Mouse (Mus musculus) lung, postnatal 36 days (tissue): ENCODE measurements around the gene Exog.
A peak's percentile ranks its signal among the peaks of the same experiment; 100 is the strongest.

Source experiments
- DNase-seq: peaks from one replicate; pipeline ENCODE4 v3.0.0; 2022; ENCODE audit warnings: mixed read lengths

Exog gene

GRCm38 (mm10) chr9:119444738-119445429, at the start of gene Exog:
Exog (plus strand) TSS chr9:119444943.
- DNase-seq = peak; percentile 98

GRCm38 (mm10) chr9:119401351-119401750, 43.4 kb upstream of the Exog start:
- DNase-seq = peak; percentile 31

- DNase-seq = peak; percentile 98
Observed at GRCm38 (mm10) chr9:119401801-119402214, 42.9 kb upstream of the Exog start, which contains the start of gene Acvr2b. Acvr2b (plus strand) TSS chr9:119402118.

GRCm38 (mm10) chr9:119402253-119403235, 42.2 kb upstream of the Exog start:
- peak; percentile 38 for DNase-seq

- DNase-seq = peak; percentile 36
Observed at GRCm38 (mm10) chr9:119403236-119403641, 41.5 kb upstream of the Exog start.

- DNase-seq = no peak
Observed at GRCm38 (mm10) chr9:119404090-119404489, 40.7 kb upstream of the Exog start.

- peak; percentile 35 for DNase-seq
Observed at GRCm38 (mm10) chr9:119407884-119408283, 36.9 kb upstream of the Exog start.

- no peak for DNase-seq
Observed at GRCm38 (mm10) chr9:119408898-119409664, 35.7 kb upstream of the Exog start.

- DNase-seq = no peak
Observed at GRCm38 (mm10) chr9:119409864-119410263, 34.9 kb upstream of the Exog start.

GRCm38 (mm10) chr9:119418025-119418424, 26.7 kb upstream of the Exog start:
- peak; percentile 9 for DNase-seq

- no peak for DNase-seq
Observed at GRCm38 (mm10) chr9:119419852-119420438, 24.8 kb upstream of the Exog start.

GRCm38 (mm10) chr9:119425217-119425975, 19.3 kb upstream of the Exog start:
- peak; percentile 74 for DNase-seq

GRCm38 (mm10) chr9:119425976-119426415, 18.7 kb upstream of the Exog start:
- peak; percentile 53 for DNase-seq

- peak; percentile 25 for DNase-seq
Observed at GRCm38 (mm10) chr9:119426483-119426882, 18.3 kb upstream of the Exog start.

GRCm38 (mm10) chr9:119430311-119430710, 14.4 kb upstream of the Exog start:
- peak; percentile 92 for DNase-seq

- DNase-seq = no peak
Observed at GRCm38 (mm10) chr9:119435855-119436254, 8.9 kb upstream of the Exog start.

- DNase-seq = no peak
Observed at GRCm38 (mm10) chr9:119438065-119438464, 6.7 kb upstream of the Exog start.

- DNase-seq = no peak
Observed at GRCm38 (mm10) chr9:119438498-119439000, 6.2 kb upstream of the Exog start.

- DNase-seq = peak; percentile 23
Observed at GRCm38 (mm10) chr9:119445737-119446136, 994 bp downstream of the Exog start.

GRCm38 (mm10) chr9:119455967-119456366, 11.2 kb downstream of the Exog start:
- no peak for DNase-seq

GRCm38 (mm10) chr9:119457122-119457521, 12.4 kb downstream of the Exog start:
- DNase-seq = no peak
